Mouse (Mus musculus): Measurements from ENCODE around the gene BC048507.

DNA sequence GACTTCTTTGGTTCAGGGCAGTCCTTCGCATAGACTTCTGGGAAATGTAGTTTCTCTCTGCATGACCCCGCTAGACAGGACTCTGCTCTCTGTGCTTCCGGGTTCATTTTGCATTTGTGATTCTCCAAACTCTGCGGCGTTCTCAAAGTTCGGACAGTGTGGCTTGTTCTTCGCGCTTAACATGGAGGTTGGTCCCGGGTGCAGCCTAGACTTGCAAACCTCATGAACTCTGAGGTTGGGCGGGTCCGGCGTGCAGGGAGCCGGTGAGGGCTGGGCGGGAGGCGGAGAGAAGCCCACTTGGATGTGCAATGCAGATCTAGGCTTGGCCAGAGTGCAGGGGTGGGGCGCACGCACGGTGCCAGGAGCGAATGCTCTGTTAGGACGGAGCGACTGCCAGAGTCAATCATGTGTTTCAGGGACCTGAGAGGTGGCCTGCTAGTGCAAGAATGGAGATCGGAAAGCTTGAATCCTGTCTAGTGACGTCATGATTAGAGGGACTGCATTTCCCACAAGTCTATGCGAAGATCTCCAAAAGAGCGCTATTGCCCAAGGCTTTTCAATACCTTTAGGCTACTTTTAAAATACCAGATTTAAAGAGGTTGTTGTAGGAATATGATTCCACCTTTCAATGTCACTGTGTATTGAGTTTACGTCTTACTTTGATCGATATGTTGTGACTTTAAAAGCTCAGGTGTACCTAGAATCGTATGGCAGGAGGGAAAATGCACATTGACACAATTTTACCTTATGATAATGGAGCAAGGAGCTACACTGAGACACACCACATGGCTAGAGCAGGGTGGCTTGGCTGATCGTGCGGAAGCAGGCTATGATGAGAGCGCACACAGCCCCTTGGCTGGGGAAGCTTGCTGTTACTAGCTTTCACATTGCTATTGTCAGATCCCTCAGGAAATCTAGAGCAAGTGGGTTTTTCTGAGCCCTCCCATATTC is 49.1 kb upstream of the BC048507 start, which contains the start of gene Zfp273:
- TF ChIP-seq POLR2A (IDR thresholded peaks at IDR 0.05; ENCODE audit: insufficient read length, low read depth) (no peak), TCF12 (IDR thresholded peaks at IDR 0.05; ENCODE audit: insufficient read depth, poor library complexity, severe bottlenecking) (no peak), SRF (IDR thresholded peaks at IDR 0.05; ENCODE audit: control insufficient read depth, insufficient read length, low read depth) (no peak), E2F4 (IDR thresholded peaks at IDR 0.05; ENCODE audit: insufficient read depth) (no peak), POLR2AphosphoS2 (IDR thresholded peaks at IDR 0.05; ENCODE audit: insufficient read length, low read depth) (no peak), REST (IDR thresholded peaks at IDR 0.05; ENCODE audit: insufficient read depth, insufficient read length) (no peak), MAX (IDR thresholded peaks at IDR 0.05; ENCODE audit: low read depth) (no peak), MYOG (IDR thresholded peaks at IDR 0.05; ENCODE audit: control insufficient read depth in 1 of 3, insufficient read depth in 1 of 3, insufficient read length in 2 of 3, low read depth in 2 of 3) (no peak), MYOD1 (IDR thresholded peaks at IDR 0.05; ENCODE audit: control insufficient read depth in 1 of 3, insufficient read length in 2 of 3, low read depth in 2 of 3) (no peak), USF1 (IDR thresholded peaks at IDR 0.05; ENCODE audit: low read depth) (no peak), TCF3 (IDR thresholded peaks at IDR 0.05; ENCODE audit: insufficient read length, low read depth) (no peak), CEBPB (IDR thresholded peaks at IDR 0.05; ENCODE audit: insufficient read depth, poor library complexity, severe bottlenecking) (no peak)

Measured in myocyte (in vitro differentiated cells).